Mouse (Mus musculus) spleen, adult 2 months (tissue): ENCODE data around the gene Fanca.

Experiments
- CTCF ChIP-seq: fragments of 200-500 bp; IDR thresholded peaks from 2 replicates; pipeline ENCODE4 v1.5.1; 2011; ENCODE audit warnings: mild to moderate bottlenecking, inconsistent platforms; ENCODE audit not compliant: insufficient read depth, insufficient read length, insufficient replicate concordance; ENCODE audit errors: extremely low read depth
- POLR2A ChIP-seq: fragments of 200-500 bp; IDR thresholded peaks from 2 replicates; pipeline ENCODE4 v1.6.1; 2011; ENCODE audit warnings: low read depth, low read length, inconsistent platforms

DNA sequence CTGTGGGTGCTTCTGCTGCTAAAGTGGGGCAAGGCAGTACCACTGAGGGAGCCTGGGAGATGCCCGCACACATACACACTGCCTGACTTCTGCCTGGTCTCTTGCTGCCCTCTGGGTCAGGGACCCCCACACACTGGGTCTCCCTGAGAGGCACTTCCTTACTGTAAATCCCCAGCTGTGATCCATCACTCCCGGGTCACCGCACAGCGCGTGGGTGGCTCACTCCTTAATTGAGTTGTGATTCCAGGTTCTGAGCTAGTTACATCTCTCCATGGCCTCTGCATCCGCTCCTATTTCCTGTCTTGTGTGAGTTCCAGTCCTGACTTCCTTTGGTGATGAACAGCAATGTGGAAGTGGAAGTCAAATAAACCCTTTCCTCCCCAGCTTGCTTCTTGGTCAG lies 12.3 kb upstream of the Fanca start:
- no peak for TF ChIP-seq CTCF
- no peak for TF ChIP-seq POLR2A
